Mouse (Mus musculus) adrenal gland, adult 18-20 months (tissue): ENCODE data around the gene Dlk1. TPM values are rescaled to one million over a fixed set of nuclear protein-coding genes. Genes with fewer than 3 reads are reported as not detected.
A peak's percentile ranks its signal among the peaks of the same experiment; 100 is the strongest.
"Not testable (repeated sequence)": the region's sequence is repeated elsewhere in the genome, so short reads cannot be mapped to it uniquely, and the experiment has no call there.

Experiments
- DNase-seq, 2 experiments: peaks; one replicate each; pipeline ENCODE4 v3.0.0; 2021 to 2022; ENCODE audit warnings: low spot score in 2 of 2
- total RNA-seq, 2 experiments: library from RNA; stranded (reverse); gene quantifications; 1 replicate in 1 of 2; 2 replicates in 1 of 2; pipeline ENCODE4 v1.2.3; 2021

The Dlk1 gene
- total RNA-seq, 2 experiments from 2014 or later = 573 to 650 TPM

GRCm38 (mm10) chr12:109437559-109438350 is 14.9 kb upstream of the Dlk1 start:
- DNase-seq = peak; percentile 92 to 93

GRCm38 (mm10) chr12:109438383-109438782 is 14.2 kb upstream of the Dlk1 start:
- no peak for DNase-seq

GRCm38 (mm10) chr12:109439974-109440373 is 12.6 kb upstream of the Dlk1 start:
- DNase-seq = no peak

DNA sequence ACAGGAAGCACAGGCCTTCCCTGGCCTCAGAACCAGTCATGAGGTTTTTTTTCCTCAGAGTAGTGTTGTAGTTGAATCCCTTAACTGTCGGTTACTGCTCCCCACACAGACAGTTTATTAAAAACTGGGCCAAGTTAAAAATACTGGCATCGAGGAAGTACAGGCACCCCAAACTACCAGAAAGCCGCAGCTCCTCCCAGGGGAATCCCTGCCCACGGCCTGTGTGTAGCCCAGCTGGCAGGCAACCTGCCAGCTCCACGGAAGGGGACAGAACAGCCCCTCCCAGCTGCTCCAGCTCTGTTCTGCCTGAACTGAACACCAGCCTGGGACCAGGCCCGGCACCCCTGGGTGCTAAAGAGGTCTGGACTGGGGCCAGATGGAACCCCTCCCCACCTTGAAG is 11.3 kb upstream of the Dlk1 start:
- no peak for DNase-seq

DNA sequence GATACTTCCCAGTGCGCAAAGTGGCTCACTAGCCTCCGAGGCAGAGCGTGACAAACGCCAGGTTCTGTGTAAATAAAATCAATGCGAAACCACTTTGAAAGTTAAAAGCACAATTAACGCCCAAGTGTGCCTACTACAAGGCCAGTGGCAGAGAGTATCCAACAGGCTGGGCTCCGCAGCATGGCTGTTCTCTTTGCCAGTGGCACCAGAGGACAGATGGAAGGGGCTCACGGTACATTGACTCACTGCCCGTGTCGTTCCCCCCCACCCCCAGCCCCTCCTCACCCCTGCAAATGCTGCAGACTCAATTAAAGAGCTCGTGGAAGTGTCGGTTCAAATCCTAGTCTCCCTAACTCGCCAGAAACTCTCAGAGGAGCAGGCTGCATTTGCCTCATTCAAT is 10.5 kb upstream of the Dlk1 start:
- no peak for DNase-seq

GRCm38 (mm10) chr12:109443276-109443675 is 9.3 kb upstream of the Dlk1 start:
- no peak for DNase-seq

DNA sequence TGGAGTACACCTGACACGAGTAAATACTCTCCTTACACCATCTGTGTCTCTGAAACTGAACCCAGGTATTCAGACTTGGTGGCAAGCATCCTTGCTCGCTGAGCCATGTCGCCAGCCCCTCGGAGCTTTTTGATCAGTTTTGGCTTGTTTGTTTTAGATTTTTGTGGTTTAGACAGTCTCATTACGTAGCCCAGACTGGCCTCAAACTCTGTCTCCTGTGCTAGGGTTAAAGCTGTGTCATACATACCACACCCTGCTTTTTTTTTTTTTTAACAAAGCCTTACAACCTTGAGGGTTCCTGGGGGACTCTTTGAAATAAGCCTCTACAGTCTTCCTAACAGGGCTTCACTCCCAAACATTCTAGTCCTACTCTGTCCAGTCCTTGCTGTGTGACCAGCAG is 7.6 kb upstream of the Dlk1 start:
- no peak for DNase-seq

DNA sequence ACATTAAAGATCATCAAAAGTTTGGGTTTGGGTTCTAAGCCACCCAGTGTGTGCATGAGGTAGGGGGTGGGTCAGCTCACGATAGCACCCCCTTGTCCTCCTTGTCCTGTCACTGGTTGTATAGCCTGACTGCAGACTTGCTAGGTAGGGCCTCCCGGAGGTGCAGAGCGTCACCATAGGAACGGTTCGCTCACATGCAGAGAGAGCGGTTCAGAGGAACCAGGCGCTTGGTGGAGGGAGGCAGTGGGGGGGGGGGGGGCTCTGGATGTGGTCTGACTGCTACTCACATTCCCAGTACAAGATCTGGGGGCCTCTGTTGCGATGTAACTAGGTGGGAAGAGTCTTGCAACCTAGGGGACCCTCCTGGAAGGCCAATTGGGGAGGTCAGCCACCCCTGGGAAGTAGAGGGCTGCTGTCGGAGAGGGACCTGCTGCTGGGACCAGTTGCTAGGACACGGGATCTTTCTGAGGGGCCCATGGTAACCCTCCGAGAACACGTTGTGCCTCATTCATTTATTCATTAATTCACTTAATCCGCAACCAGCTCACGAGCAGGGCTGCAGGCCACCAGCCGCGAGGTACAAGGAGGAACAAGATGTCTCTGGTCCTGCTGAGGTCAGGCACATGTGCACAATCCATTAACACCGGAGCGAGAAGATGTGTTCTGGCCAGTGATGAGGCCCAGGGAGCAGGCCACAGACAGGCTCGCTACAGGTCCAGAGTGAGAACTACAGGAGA is 7.0 kb upstream of the Dlk1 start:
- no peak for DNase-seq

GRCm38 (mm10) chr12:109446236-109446941 is 6.2 kb upstream of the Dlk1 start:
- no peak for DNase-seq

DNA sequence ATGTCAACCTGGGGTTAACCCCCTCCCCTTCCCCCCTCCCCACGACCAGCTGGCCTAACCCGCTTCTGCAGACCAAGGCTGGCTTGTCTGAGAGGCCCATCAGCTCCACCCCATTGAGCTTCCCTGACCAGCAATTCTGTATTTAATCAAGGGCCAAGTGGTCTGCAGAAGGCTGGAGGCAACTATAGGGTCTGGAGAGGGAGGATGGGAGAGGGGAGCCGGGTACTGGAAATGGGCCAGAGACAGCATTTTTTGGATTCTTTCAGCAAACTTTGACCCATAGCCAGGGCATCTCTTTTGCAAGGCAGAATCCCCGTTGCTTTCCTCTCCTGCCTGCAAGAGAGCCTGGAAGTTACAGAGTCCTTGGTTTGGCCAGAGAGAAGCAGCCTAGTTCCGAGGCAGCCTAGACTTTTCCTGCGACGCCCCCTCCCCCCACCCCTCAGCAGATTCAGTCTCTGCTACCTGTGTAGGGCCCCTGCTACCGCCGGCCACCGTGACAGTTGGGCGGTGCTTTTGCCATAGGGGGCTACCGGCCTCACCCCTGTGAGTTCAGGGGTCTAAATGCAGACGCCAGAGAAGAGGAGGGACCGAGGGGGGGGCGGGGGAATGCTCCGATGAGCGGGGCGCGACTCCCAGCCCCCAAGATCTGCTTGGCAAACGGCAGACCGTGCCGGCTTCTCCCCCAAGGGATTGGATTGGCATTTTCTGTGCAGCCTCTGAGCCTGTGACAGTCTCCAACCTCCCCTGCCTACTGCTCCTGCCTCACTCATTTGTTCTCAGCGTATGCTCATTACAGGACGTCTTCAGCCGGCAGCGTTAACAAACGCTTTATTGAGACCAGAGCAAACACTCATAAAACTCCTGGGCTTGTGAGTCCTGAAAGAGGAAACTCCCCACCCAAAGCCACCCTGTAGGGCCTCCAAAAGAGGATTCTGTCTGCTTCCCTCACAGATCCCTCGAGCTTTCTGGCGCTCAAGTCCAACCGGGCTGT is 2.9 kb upstream of the Dlk1 start:
- no peak for DNase-seq

GRCm38 (mm10) chr12:109453065-109453997 is 708 bp downstream of the Dlk1 start:
- DNase-seq = peak in 1 of 2 experiments; percentile 46

DNA sequence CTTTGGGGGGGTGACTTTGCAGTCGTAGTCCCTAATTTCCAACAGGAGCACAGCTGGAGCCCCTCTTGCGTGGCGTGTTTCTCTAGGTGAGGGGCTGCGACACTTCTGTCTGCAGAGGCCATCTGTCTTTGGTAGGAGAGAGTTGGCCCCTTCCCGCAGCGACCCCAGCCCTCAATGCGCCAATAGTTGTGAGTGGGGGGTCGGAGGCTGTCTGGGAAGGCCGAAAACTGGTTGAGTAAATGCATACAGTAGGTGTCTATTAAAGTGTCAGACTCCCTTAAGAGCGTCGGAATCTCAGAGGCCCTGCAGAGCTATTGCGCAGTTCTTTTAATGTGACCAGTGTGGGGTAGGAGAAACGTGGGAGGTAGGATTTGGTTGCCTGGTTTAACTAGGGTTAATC is 1.5 kb downstream of the Dlk1 start:
- no peak for DNase-seq

- no peak for DNase-seq
Measured at GRCm38 (mm10) chr12:109456531-109457202, 4.0 kb downstream of the Dlk1 start.

GRCm38 (mm10) chr12:109457836-109458235 is 5.2 kb downstream of the Dlk1 start:
- DNase-seq = no peak

DNA sequence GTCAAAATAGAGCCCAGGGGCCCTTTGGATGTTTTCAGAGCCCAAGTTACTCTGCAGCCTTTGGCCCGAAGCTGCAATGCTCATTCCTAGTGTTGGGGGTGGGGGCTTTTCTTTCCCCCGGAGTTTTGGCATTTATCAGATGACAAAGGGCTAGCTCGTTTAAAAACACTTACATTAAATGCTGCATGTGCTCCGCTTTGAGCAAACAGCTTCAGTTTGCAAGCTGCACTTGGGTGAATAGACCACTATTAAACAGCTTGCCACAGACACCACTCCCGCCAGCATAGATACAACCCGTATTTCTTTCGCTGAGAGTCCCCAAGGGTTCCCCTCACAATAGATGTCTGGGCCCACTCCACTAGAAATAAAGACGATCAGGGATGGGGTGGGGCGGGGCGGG is 6.3 kb downstream of the Dlk1 start:
- no peak for DNase-seq

DNA sequence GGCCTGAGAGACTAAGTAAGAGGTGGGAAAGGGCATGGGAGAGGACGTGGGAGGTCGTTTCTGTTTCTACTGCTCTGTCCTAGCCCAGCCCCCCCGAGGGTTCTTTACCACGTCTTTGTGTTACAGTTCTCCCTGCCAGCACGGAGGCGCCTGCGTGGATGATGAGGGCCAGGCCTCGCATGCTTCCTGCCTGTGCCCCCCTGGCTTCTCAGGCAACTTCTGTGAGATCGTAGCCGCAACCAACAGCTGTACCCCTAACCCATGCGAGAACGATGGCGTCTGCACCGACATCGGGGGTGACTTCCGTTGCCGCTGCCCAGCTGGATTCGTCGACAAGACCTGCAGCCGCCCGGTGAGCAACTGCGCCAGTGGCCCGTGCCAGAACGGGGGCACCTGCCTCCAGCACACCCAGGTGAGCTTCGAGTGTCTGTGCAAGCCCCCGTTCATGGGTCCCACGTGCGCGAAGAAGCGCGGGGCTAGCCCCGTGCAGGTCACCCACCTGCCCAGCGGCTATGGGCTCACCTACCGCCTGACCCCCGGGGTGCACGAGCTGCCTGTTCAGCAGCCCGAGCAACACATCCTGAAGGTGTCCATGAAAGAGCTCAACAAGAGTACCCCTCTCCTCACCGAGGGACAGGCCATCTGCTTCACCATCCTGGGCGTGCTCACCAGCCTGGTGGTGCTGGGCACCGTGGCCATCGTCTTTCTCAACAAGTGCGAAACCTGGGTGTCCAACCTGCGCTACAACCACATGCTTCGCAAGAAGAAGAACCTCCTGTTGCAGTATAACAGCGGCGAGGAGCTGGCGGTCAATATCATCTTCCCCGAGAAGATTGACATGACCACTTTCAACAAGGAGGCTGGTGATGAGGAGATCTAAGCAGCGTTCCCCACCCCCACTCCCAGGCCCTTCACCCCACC is 7.1 kb downstream of the Dlk1 start:
- no peak for DNase-seq

DNA sequence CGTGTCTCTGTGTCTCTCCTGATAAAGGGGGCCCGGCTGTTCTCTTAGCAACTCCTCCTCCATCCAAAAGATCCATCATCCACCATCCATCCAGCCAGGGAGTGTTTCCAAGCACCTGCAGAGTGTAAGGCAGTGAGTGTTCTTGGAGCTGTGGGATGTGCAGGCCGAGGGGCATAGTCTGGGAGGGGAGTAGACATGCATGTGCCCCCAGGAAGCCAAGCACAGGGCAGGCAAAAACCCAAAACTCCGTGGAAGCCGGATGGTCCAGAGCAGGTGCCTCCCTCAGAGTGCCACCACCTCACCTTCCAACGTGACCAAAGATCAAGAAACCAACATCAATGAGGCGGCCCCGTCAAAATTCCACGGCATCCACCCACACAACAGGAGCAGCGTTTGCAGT is 10.0 kb downstream of the Dlk1 start:
- no peak for DNase-seq

DNA sequence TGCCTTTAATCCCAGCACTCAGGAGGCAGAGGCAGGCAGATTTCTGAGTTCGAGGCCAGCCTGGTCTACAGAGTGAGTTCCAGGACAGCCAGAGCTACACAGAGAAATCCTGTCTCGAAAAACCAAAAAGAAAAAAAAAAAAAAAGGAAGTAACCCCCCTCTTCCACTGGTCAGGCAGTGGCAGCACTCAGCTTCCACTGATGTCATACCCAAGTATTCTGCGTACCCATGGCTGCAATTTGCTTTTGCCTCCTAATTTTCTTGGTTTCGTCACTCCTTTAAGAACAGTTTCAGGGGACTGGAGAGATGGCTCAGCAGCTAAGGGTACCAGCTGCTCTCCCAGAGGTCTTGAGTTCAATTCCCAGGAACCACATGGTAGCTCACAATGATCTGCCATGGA is 14.8 kb downstream of the Dlk1 start:
- DNase-seq = not testable (repeated sequence)
